Mouse (Mus musculus) liver, embryonic 14.5 days (tissue): Measurements from ENCODE around the gene Wdr24.

Experiments used
- CTCF ChIP-seq: IDR thresholded peaks from 2 replicates; pipeline ENCODE4 v1.5.1; 2016; ENCODE audit warnings: antibody characterized with exemption, low read depth, control low read depth
- EP300 ChIP-seq: IDR thresholded peaks from 2 replicates; pipeline ENCODE4 v1.6.1; 2016; ENCODE audit warnings: antibody characterized with exemption, low read depth

GRCm38 (mm10) chr17:25836397-25837075 is 13.1 kb downstream of the Wdr24 start:
- TF ChIP-seq EP300: no peak
- TF ChIP-seq CTCF: no peak
